7 mouse cellular contexts compared by ENCODE assay signal in genomic region chr11:46311703-46312522, GRCm38 (mm10). TPM values are rescaled to one million over a fixed set of nuclear protein-coding genes. Genes with fewer than 3 reads are reported as not detected.
DNase-seq lines count a peak whose midpoint lies in the region; ATAC-seq and TF ChIP-seq lines count a peak whose summit lies in the region.

No protein-coding gene starts in this region.

- peak; percentile 81 for TF ChIP-seq POLR2A in spleen, adult 2 months (IDR thresholded peaks at IDR 0.05; ENCODE audit: low read depth, low read length)

- WGBS in forebrain, embryonic 14.5 days: under 1% methylated on average over 65 of the region's 71 CpGs
- WGBS in hindbrain, embryonic 16.5 days: 1% methylated on average over 55 of the region's 71 CpGs
- WGBS in spleen, adult 2 months: under 1% methylated on average over 59 of the region's 71 CpGs

- H3K4me3 ChIP-seq in forebrain, embryonic 14.5 days (ENCODE audit: low read depth, low read length): peak overlapping the region; percentile 94
- peak overlapping the region; percentile 87 for H3K4me3 ChIP-seq in hindbrain, embryonic 16.5 days (ENCODE audit: low read length)
- peak overlapping the region; percentile 96 for H3K4me3 ChIP-seq in spleen, adult 2 months (ENCODE audit: extremely low read depth, insufficient read depth, insufficient read length)

- no peaks in the 10 kb centered on the region; the same call in 1 of the 2 replicates for H3K9me3 ChIP-seq in forebrain, embryonic 14.5 days (replicated peaks; ENCODE audit: control insufficient read depth, low read length)
- H3K9me3 ChIP-seq in hindbrain, embryonic 16.5 days (ENCODE audit: control insufficient read depth, low read length): no peaks in the 10 kb centered on the region

- 0 out of 2 replicates have a peak, but pooled peaks cover 4% of the 10 kb centered on the region for H3K36me3 ChIP-seq in forebrain, embryonic 14.5 days (ENCODE audit: control insufficient read depth, insufficient read depth, low read length)
- H3K36me3 ChIP-seq in hindbrain, embryonic 16.5 days (ENCODE audit: control insufficient read depth, insufficient read depth, low read length): no peaks in the 10 kb centered on the region
- H3K36me3 ChIP-seq in spleen, adult 2 months (ENCODE audit: control insufficient read depth, insufficient read depth, low read length): no peaks in the 10 kb centered on the region

- no peak for TF ChIP-seq CTCF in spleen, adult 2 months (IDR thresholded peaks at IDR 0.05; ENCODE audit: extremely low read depth, insufficient read depth, insufficient read length, insufficient replicate concordance)

- peak overlapping the region; percentile 88 for H3K27ac ChIP-seq in forebrain, embryonic 14.5 days (ENCODE audit: low read depth, low read length)
- peak overlapping the region; percentile 93 for H3K27ac ChIP-seq in hindbrain, embryonic 16.5 days (ENCODE audit: low read depth, low read length)
- peak overlapping the region; percentile 94 for H3K27ac ChIP-seq in spleen, adult 2 months (ENCODE audit: insufficient read depth, low read length)

- H3K4me1 ChIP-seq in forebrain, embryonic 14.5 days (ENCODE audit: control insufficient read depth, insufficient read depth, low read length): peaks cover 25% of the 10 kb centered on the region
- peaks cover 17% of the 10 kb centered on the region for H3K4me1 ChIP-seq in hindbrain, embryonic 16.5 days (ENCODE audit: control insufficient read depth, insufficient read depth, low read depth, low read length)
- peaks cover 33% of the 10 kb centered on the region; the same call in 1 of the 2 replicates for H3K4me1 ChIP-seq in spleen, adult 2 months (ENCODE audit: control insufficient read depth, insufficient read depth, insufficient read length)

- peak overlapping the region; percentile 91 for H3K4me2 ChIP-seq in forebrain, embryonic 14.5 days (ENCODE audit: low read length)
- peak overlapping the region; percentile 64 for H3K4me2 ChIP-seq in hindbrain, embryonic 16.5 days (ENCODE audit: low read length)

- ATAC-seq in forebrain, embryonic 14.5 days: peak; percentile 90
- peak; percentile 88 for ATAC-seq in hindbrain, embryonic 16.5 days

- peak overlapping the region; percentile 96 for H3K9ac ChIP-seq in forebrain, embryonic 14.5 days (ENCODE audit: low read length)
- peak overlapping the region; percentile 97 for H3K9ac ChIP-seq in hindbrain, embryonic 16.5 days (ENCODE audit: low read depth, low read length)

- H3K27me3 ChIP-seq in forebrain, embryonic 14.5 days (replicated peaks; ENCODE audit: control insufficient read depth, insufficient read depth, low read length): no peaks in the 10 kb centered on the region
- H3K27me3 ChIP-seq in hindbrain, embryonic 16.5 days (replicated peaks; ENCODE audit: control insufficient read depth, insufficient read depth, low read length): no peaks in the 10 kb centered on the region
- no peaks in the 10 kb centered on the region for H3K27me3 ChIP-seq in spleen, adult 2 months (ENCODE audit: control insufficient read depth, insufficient read depth, low read length)

- DNase-seq in WW6 (ENCODE audit: low read depth, low spot score): peak; percentile 38
- DNase-seq in cerebellum, adult 11 months: peak; percentile 72
- DNase-seq in forebrain, embryonic 14.5 days (ENCODE audit: low spot score): peak; percentile 85
- peak; percentile 65 to 73 for DNase-seq in left cerebral cortex, postnatal 36 days (ENCODE audit: low spot score in 2 of 2)
- peak; percentile 61 for DNase-seq in mesoderm, embryonic 11.5 days (ENCODE audit: low read depth, low spot score)
- DNase-seq in spleen, adult 2 months (ENCODE audit: low read depth in 1 of 2, low spot score in 2 of 2): peak in 1 of 2 experiments; percentile 74

- intact Hi-C loops in left cerebral cortex, postnatal 36 days (cut with DNase I): loop anchor here (5.0 kb wide), 1 partner anchor 35 kb away; no protein-coding TSS in a partner anchor

RNA-seq across cellular contexts. Expression of gene Cyfip2, which starts 0.7 kb away (rescaled TPM):
- 57.8 and 78.9 TPM in 2 replicates for polyA plus RNA-seq in forebrain, embryonic 14.5 days (2014; fragmentation: Nextera tagmentation; extraction: Ambion mirVana)
- 92.0 and 103 TPM in 2 replicates for polyA plus RNA-seq in hindbrain, embryonic 16.5 days (2015; fragmentation: Nextera tagmentation; extraction: Ambion mirVana)
- 100 to 1,000 TPM; 562 to 605 TPM for total RNA-seq in left cerebral cortex, postnatal 36 days (2021)
- 41.4 and 43.1 TPM in 2 replicates for polyA plus RNA-seq in spleen, adult 2 months (2012; rRNA removed)
